Comparison of ENCODE assay signal across 8 mouse cellular contexts in the genomic region with DNA sequence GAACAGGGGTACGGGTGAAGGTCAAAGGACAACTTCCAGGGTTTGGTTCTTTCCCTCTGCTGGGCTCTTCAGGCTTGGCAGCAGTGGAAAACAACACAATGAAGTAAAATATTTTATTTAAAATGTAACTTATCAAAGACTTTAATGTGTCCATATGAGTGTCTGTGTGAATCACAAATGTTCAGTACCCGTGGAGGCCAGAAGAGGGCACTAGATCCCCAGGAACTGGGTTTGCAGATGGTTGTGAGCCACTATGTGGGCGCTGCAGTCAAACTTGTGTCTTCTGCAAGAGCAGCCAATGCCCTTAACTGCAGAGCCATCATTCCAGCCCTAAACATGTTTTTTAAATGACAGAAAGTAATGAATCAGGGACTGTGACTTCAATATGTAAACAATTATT.
DNase-seq lines count a peak whose midpoint lies in the region; ATAC-seq and TF ChIP-seq lines count a peak whose summit lies in the region.

No protein-coding gene starts in this region.

- ATAC-seq in hindbrain, embryonic 11.5 days (ENCODE audit: low FRiP score): no peak
- no peak for ATAC-seq in hindbrain, embryonic 14.5 days (ENCODE audit: low FRiP score)
- no peak for ATAC-seq in lung, postnatal 0 days
- no peak for ATAC-seq in hindbrain, embryonic 13.5 days (ENCODE audit: low FRiP score)

- no peak overlapping the region for H3K9ac ChIP-seq in hindbrain, embryonic 11.5 days (ENCODE audit: low read depth, low read length)
- H3K9ac ChIP-seq in hindbrain, embryonic 14.5 days: no peak overlapping the region
- no peak overlapping the region for H3K9ac ChIP-seq in CH12.LX (ENCODE audit: insufficient read depth, low read depth)
- H3K9ac ChIP-seq in lung, postnatal 0 days (replicated peaks; ENCODE audit: low read depth): no peak overlapping the region
- H3K9ac ChIP-seq in hindbrain, embryonic 13.5 days: no peak overlapping the region

- H3K4me2 ChIP-seq in hindbrain, embryonic 11.5 days (replicated peaks; ENCODE audit: low read depth, low read length): no peak overlapping the region
- H3K4me2 ChIP-seq in hindbrain, embryonic 14.5 days (replicated peaks): no peak overlapping the region
- no peak overlapping the region for H3K4me2 ChIP-seq in CH12.LX (ENCODE audit: insufficient read depth, low read depth, poor library complexity, severe bottlenecking)
- H3K4me2 ChIP-seq in lung, postnatal 0 days (replicated peaks; ENCODE audit: low read depth, low read length): no peak overlapping the region
- H3K4me2 ChIP-seq in hindbrain, embryonic 13.5 days: no peak overlapping the region

- no peak for TF ChIP-seq EP300 in CH12.LX (IDR thresholded peaks at IDR 0.05; ENCODE audit: low read length)
- TF ChIP-seq EP300 in lung, postnatal 0 days (IDR thresholded peaks at IDR 0.05): no peak

- in situ Hi-C loops in CH12.LX (cut with MboI; ENCODE audit: low pct_ligation_motif_present, low pct_unique_long_range_greater_than_20kb, low sequenced_read_pairs): loop anchor here (25.0 kb wide), 1 partner anchor 504 kb away; a partner anchor contains a TSS

- no peaks in the 10 kb centered on the region for H3K27me3 ChIP-seq in hindbrain, embryonic 11.5 days (ENCODE audit: control insufficient read depth, insufficient read depth, low read length)
- no peaks in the 10 kb centered on the region for H3K27me3 ChIP-seq in hindbrain, embryonic 14.5 days (ENCODE audit: control insufficient read depth, insufficient read depth, low read length)
- no peaks in the 10 kb centered on the region for H3K27me3 ChIP-seq in CH12.LX (replicated peaks)
- no peaks in the 10 kb centered on the region for H3K27me3 ChIP-seq in lung, postnatal 0 days (replicated peaks; ENCODE audit: insufficient read depth, low read length)
- no peaks in the 10 kb centered on the region for H3K27me3 ChIP-seq in hindbrain, embryonic 13.5 days

- no peaks in the 10 kb centered on the region for H3K79me2 ChIP-seq in CH12.LX (replicated peaks; ENCODE audit: control insufficient read depth, extremely low read depth, insufficient read depth, poor library complexity, severe bottlenecking)

- no peaks in the 10 kb centered on the region for H3K4me1 ChIP-seq in hindbrain, embryonic 11.5 days (replicated peaks; ENCODE audit: control insufficient read depth, insufficient read depth, low read length)
- H3K4me1 ChIP-seq in hindbrain, embryonic 14.5 days (replicated peaks; ENCODE audit: control insufficient read depth, insufficient read depth, low read length): no peaks in the 10 kb centered on the region
- 0 out of 4 replicates have a peak, but pooled peaks cover 0 to 2% of the 10 kb centered on the region in 2 experiments for H3K4me1 ChIP-seq in CH12.LX (ENCODE audit: control insufficient read depth in 1 of 2, insufficient read depth in 2 of 2)
- H3K4me1 ChIP-seq in lung, postnatal 0 days (ENCODE audit: insufficient read depth, low read depth, low read length): no peaks in the 10 kb centered on the region
- H3K4me1 ChIP-seq in hindbrain, embryonic 13.5 days (replicated peaks): no peaks in the 10 kb centered on the region

- no peaks in the 10 kb centered on the region for H3K9me3 ChIP-seq in hindbrain, embryonic 11.5 days (ENCODE audit: control insufficient read depth, low read length)
- H3K9me3 ChIP-seq in hindbrain, embryonic 14.5 days (ENCODE audit: control insufficient read depth, low read length): no peaks in the 10 kb centered on the region
- peaks cover 2% of the 10 kb centered on the region for H3K9me3 ChIP-seq in CH12.LX (replicated peaks; ENCODE audit: low read length)
- no peaks in the 10 kb centered on the region for H3K9me3 ChIP-seq in lung, postnatal 0 days (ENCODE audit: low read length)
- no peaks in the 10 kb centered on the region for H3K9me3 ChIP-seq in hindbrain, embryonic 13.5 days

- TF ChIP-seq RAD21 in CH12.LX (IDR thresholded peaks at IDR 0.05; ENCODE audit: low read depth, low read length): peak; percentile 77

- H3K36me3 ChIP-seq in hindbrain, embryonic 11.5 days (ENCODE audit: control insufficient read depth, insufficient read depth, low read length): no peaks in the 10 kb centered on the region
- H3K36me3 ChIP-seq in hindbrain, embryonic 14.5 days (replicated peaks; ENCODE audit: control insufficient read depth, insufficient read depth): no peaks in the 10 kb centered on the region
- H3K36me3 ChIP-seq in CH12.LX (replicated peaks in 1 of 2; ENCODE audit: control insufficient read depth in 1 of 2, insufficient read depth in 1 of 2, low read length in 1 of 2): no peaks in the 10 kb centered on the region
- no peaks in the 10 kb centered on the region for H3K36me3 ChIP-seq in lung, postnatal 0 days (ENCODE audit: insufficient read depth, low read length)
- H3K36me3 ChIP-seq in hindbrain, embryonic 13.5 days: no peaks in the 10 kb centered on the region

- H3K4me3 ChIP-seq in hindbrain, embryonic 11.5 days (ENCODE audit: low read depth, low read length): no peak overlapping the region
- no peak overlapping the region for H3K4me3 ChIP-seq in hindbrain, embryonic 14.5 days (replicated peaks; ENCODE audit: low read length)
- H3K4me3 ChIP-seq in CH12.LX (replicated peaks in 1 of 3; ENCODE audit: low read depth in 2 of 3, low read length in 2 of 3, poor library complexity in 1 of 3): no peak overlapping the region
- no peak overlapping the region for H3K4me3 ChIP-seq in lung, postnatal 0 days (ENCODE audit: low read depth, low read length)
- no peak overlapping the region for H3K4me3 ChIP-seq in hindbrain, embryonic 13.5 days

- 70% methylated on average over 3 of the region's 3 CpGs for WGBS in hindbrain, embryonic 11.5 days
- WGBS in hindbrain, embryonic 14.5 days: 69% methylated on average over 3 of the region's 3 CpGs
- 66% methylated on average over 3 of the region's 3 CpGs for WGBS in lung, postnatal 0 days
- WGBS in hindbrain, embryonic 13.5 days: 74% methylated on average over 3 of the region's 3 CpGs

- no peak for TF ChIP-seq POLR2A in CH12.LX (IDR thresholded peaks at IDR 0.05; ENCODE audit: low read depth, low read length)

- dilution Hi-C loops in CH12.LX (cut with MboI; ENCODE audit: extremely low pct_ligation_motif_present, extremely low pct_unique_long_range_greater_than_20kb, low sequenced_read_pairs): no loop called here

- peak; percentile 36 for DNase-seq in hindbrain, embryonic 11.5 days (ENCODE audit: low spot score)
- no peak for DNase-seq in hindbrain, embryonic 14.5 days (ENCODE audit: low spot score)
- DNase-seq in CH12.LX (ENCODE audit: extremely low read depth): peak; percentile 49
- DNase-seq in adrenal gland, postnatal 14 days: peak; percentile 32
- no peak for DNase-seq in lung, postnatal 0 days (ENCODE audit: low spot score)
- DNase-seq in layer of hippocampus, adult 8-10 months (ENCODE audit: low spot score in 2 of 2): no peak
- no peak for DNase-seq in frontal cortex, postnatal 25 days (ENCODE audit: low spot score in 2 of 2)

- H3K27ac ChIP-seq in hindbrain, embryonic 11.5 days (ENCODE audit: low read depth, low read length): no peak overlapping the region
- H3K27ac ChIP-seq in hindbrain, embryonic 14.5 days: no peak overlapping the region
- no peak overlapping the region for H3K27ac ChIP-seq in CH12.LX (ENCODE audit: insufficient read depth, low read depth)
- no peak overlapping the region for H3K27ac ChIP-seq in lung, postnatal 0 days (ENCODE audit: low read length)
- H3K27ac ChIP-seq in hindbrain, embryonic 13.5 days: no peak overlapping the region

- peak; percentile 69 to 81 for TF ChIP-seq CTCF in CH12.LX (conservative IDR thresholded peaks at IDR 0.05 in 1 of 2, IDR thresholded peaks at IDR 0.05 in 1 of 2; ENCODE audit: low read depth in 2 of 2, low read length in 2 of 2)
- TF ChIP-seq CTCF in lung, postnatal 0 days (IDR thresholded peaks at IDR 0.05): peak; percentile 63

TF ChIP-seq in CH12.LX, 34 proteins besides CTCF, POLR2A, EP300 and RAD21:
- TF ChIP-seq MEF2A (IDR thresholded peaks at IDR 0.05; ENCODE audit: borderline replicate concordance, low read depth, low read length): no peak
- TF ChIP-seq SMC3 (IDR thresholded peaks at IDR 0.05; ENCODE audit: low read depth, low read length): peak; percentile 59
- peak; percentile 13; the same call in 1 of the 2 replicates for TF ChIP-seq ZC3H11A (IDR thresholded peaks at IDR 0.05; ENCODE audit: low read depth, low read length)

Comparison
In these comparisons a context has a peak if more than half of its experiments do, and no peak if none do; other contexts are left out.
1. DNase-seq: peak in hindbrain, embryonic 11.5 days (single experiment), CH12.LX (single experiment) and adrenal gland, postnatal 14 days (single experiment); none in hindbrain, embryonic 14.5 days (single experiment), lung, postnatal 0 days (single experiment), layer of hippocampus, adult 8-10 months (0 of 2) and frontal cortex, postnatal 25 days (0 of 2).